Mouse (Mus musculus): ENCODE data around the gene Cxcr5. TPM values are rescaled to one million over a fixed set of nuclear protein-coding genes. Genes with fewer than 3 reads are reported as not detected.

Gene Cxcr5
- polyA plus RNA-seq, 1 experiment from 2014 or later, result 0.17 TPM

DNA sequence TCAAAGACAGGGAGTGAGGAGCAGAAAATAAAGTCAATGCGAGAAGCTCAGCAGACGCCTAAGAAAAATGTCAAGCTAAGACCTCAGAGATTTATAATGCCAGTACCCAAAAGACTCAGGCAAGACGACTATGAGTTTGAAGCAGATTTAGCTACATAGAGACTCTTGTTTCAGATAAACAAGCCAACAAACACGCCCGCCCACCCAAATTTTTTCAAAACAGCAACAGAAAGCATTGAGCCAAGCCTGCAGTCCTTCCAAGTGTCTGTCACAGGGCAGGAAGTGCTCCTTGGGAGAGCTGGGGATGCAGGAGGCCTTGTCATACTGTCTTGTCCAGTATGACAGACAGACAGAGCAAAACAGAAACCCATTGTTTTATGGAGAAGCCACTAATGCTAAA, 38.0 kb downstream of the Cxcr5 start:
- TF ChIP-seq CTCF (IDR thresholded peaks at IDR 0.05) (no peak), EP300 (IDR thresholded peaks at IDR 0.05) (no peak)
- 56% methylated on average over 5 of the region's 5 CpGs for WGBS
- Histone ChIP-seq H3K4me1 (ENCODE audit: insufficient read depth, low read depth, low read length) (no peaks in the 10 kb centered on the region), H3K9me3 (ENCODE audit: low read length) (no peaks in the 10 kb centered on the region), H3K27me3 (replicated peaks; ENCODE audit: insufficient read depth, low read length) (no peaks in the 10 kb centered on the region), H3K4me2 (replicated peaks; ENCODE audit: low read depth, low read length) (no peak overlapping the region), H3K9ac (replicated peaks; ENCODE audit: low read depth) (no peak overlapping the region), H3K4me3 (ENCODE audit: low read depth, low read length) (no peak overlapping the region), H3K36me3 (ENCODE audit: insufficient read depth, low read length) (no peaks in the 10 kb centered on the region), H3K27ac (ENCODE audit: low read length) (no peak overlapping the region)
- DNase-seq (ENCODE audit: low spot score) (no peak), ATAC-seq (no peak)

- Histone ChIP-seq H3K4me2 (replicated peaks; ENCODE audit: low read depth, low read length) (no peak overlapping the region), H3K4me3 (ENCODE audit: low read depth, low read length) (no peak overlapping the region), H3K36me3 (ENCODE audit: insufficient read depth, low read length) (no peaks in the 10 kb centered on the region), H3K4me1 (ENCODE audit: insufficient read depth, low read depth, low read length) (no peaks in the 10 kb centered on the region), H3K9me3 (ENCODE audit: low read length) (no peaks in the 10 kb centered on the region), H3K27ac (ENCODE audit: low read length) (no peak overlapping the region), H3K9ac (replicated peaks; ENCODE audit: low read depth) (no peak overlapping the region), H3K27me3 (replicated peaks; ENCODE audit: insufficient read depth, low read length) (no peaks in the 10 kb centered on the region)
- TF ChIP-seq EP300 (IDR thresholded peaks at IDR 0.05) (no peak), CTCF (IDR thresholded peaks at IDR 0.05) (no peak)
- ATAC-seq, result no peak
- 69% methylated on average over 10 of the region's 10 CpGs for WGBS
- no peak for DNase-seq (ENCODE audit: low spot score)
These were observed 39.8 kb downstream of the Cxcr5 start for GRCm38 (mm10) chr9:44521927-44522326.

- 41% methylated on average over 7 of the region's 7 CpGs for WGBS
- Histone ChIP-seq H3K27ac (ENCODE audit: low read length) (no peak overlapping the region), H3K4me1 (ENCODE audit: insufficient read depth, low read depth, low read length) (no peaks in the 10 kb centered on the region), H3K27me3 (replicated peaks; ENCODE audit: insufficient read depth, low read length) (no peaks in the 10 kb centered on the region), H3K4me2 (replicated peaks; ENCODE audit: low read depth, low read length) (no peak overlapping the region), H3K4me3 (ENCODE audit: low read depth, low read length) (no peak overlapping the region), H3K9me3 (ENCODE audit: low read length) (no peaks in the 10 kb centered on the region), H3K36me3 (ENCODE audit: insufficient read depth, low read length) (no peaks in the 10 kb centered on the region), H3K9ac (replicated peaks; ENCODE audit: low read depth) (no peak overlapping the region)
- TF ChIP-seq EP300 (IDR thresholded peaks at IDR 0.05) (no peak), CTCF (IDR thresholded peaks at IDR 0.05) (no peak)
- DNase-seq (ENCODE audit: low spot score) (peak; percentile 70), ATAC-seq (peak; percentile 25)
These were observed 43.6 kb downstream of the Cxcr5 start for GRCm38 (mm10) chr9:44518068-44518467.

DNA sequence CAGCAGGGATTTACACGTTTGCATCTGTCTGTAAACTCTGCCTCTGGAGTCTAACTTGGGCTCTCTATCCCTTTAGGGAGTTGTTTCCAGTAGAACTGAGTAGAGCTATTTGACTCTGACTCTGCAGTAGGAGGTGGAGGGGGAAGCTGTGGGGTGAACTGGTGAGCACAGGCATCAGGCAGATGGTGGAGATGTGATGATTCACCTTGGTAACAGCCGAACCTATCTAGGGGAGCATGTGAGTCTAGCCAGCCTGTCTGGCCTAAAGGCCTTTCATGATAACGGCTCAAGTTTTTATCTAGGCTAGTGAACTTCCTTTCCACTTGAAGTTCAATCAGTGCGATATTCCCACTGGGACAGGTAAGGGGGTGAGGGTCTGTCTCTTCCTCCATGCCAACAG, 44.3 kb downstream of the Cxcr5 start:
- Histone ChIP-seq H3K27ac (ENCODE audit: low read length) (no peak overlapping the region), H3K9me3 (ENCODE audit: low read length) (no peaks in the 10 kb centered on the region), H3K9ac (replicated peaks; ENCODE audit: low read depth) (no peak overlapping the region), H3K36me3 (ENCODE audit: insufficient read depth, low read length) (no peaks in the 10 kb centered on the region), H3K4me1 (ENCODE audit: insufficient read depth, low read depth, low read length) (no peaks in the 10 kb centered on the region), H3K4me2 (replicated peaks; ENCODE audit: low read depth, low read length) (no peak overlapping the region), H3K4me3 (ENCODE audit: low read depth, low read length) (no peak overlapping the region), H3K27me3 (replicated peaks; ENCODE audit: insufficient read depth, low read length) (no peaks in the 10 kb centered on the region)
- no peak for DNase-seq (ENCODE audit: low spot score)
- ATAC-seq, result no peak
- WGBS, result 54% methylated on average over 4 of the region's 4 CpGs
- no peak for TF ChIP-seq CTCF (IDR thresholded peaks at IDR 0.05)
- TF ChIP-seq EP300 (IDR thresholded peaks at IDR 0.05), result no peak

GRCm38 (mm10) chr9:44515891-44516290, 45.8 kb downstream of the Cxcr5 start:
- Histone ChIP-seq H3K9me3 (ENCODE audit: low read length) (no peaks in the 10 kb centered on the region), H3K27ac (ENCODE audit: low read length) (no peak overlapping the region), H3K4me1 (ENCODE audit: insufficient read depth, low read depth, low read length) (peaks cover 6% of the 10 kb centered on the region; the same call in 1 of the 2 replicates), H3K9ac (replicated peaks; ENCODE audit: low read depth) (no peak overlapping the region), H3K27me3 (replicated peaks; ENCODE audit: insufficient read depth, low read length) (no peaks in the 10 kb centered on the region), H3K36me3 (ENCODE audit: insufficient read depth, low read length) (no peaks in the 10 kb centered on the region), H3K4me3 (ENCODE audit: low read depth, low read length) (no peak overlapping the region), H3K4me2 (replicated peaks; ENCODE audit: low read depth, low read length) (0 out of 2 replicates have a peak overlapping the region, but pooled peaks have one; percentile 17)
- ATAC-seq (no peak), DNase-seq (ENCODE audit: low spot score) (no peak)
- 86% methylated on average over 5 of the region's 5 CpGs for WGBS
- TF ChIP-seq EP300 (IDR thresholded peaks at IDR 0.05) (no peak), CTCF (IDR thresholded peaks at IDR 0.05) (no peak)

DNA sequence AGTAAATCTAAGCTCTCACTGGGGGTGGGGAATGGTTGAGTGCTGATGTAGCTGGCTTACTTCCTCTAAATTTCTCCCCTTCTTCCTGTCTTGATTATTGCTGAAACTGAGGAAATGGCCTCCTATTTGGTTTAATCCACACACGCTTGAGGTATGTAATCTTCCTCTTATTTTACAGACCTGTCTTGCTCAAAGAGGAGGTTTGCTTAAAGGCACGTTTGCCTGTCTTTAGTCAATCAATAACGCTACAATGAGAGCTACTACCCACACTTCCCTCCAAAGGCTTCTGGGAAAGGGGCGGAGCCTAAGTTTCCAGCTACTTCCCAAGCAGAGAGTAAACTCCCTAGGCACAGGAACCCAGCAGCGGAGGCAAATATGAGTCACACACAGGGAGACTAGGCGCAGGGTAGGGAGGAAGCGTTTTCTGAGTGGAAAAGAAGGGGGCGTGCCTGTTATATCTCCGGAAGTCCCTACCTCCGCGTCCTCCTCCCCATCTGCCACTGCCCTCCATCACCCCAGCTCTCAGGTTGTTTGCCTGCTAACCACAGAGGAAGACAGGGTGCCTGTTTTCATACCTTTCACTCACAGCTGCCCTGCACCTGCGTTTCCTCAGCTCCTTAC, 46.4 kb downstream of the Cxcr5 start:
- WGBS, result 22% methylated on average over 12 of the region's 12 CpGs
- TF ChIP-seq EP300 (IDR thresholded peaks at IDR 0.05) (no peak; the same call in 1 of the 2 replicates), CTCF (IDR thresholded peaks at IDR 0.05) (no peak)
- Histone ChIP-seq H3K27me3 (replicated peaks; ENCODE audit: insufficient read depth, low read length) (no peaks in the 10 kb centered on the region), H3K4me2 (replicated peaks; ENCODE audit: low read depth, low read length) (peak overlapping the region; percentile 17), H3K4me3 (ENCODE audit: low read depth, low read length) (no peak overlapping the region), H3K4me1 (ENCODE audit: insufficient read depth, low read depth, low read length) (peaks cover 13% of the 10 kb centered on the region; the same call in 1 of the 2 replicates), H3K9ac (replicated peaks; ENCODE audit: low read depth) (no peak overlapping the region), H3K36me3 (ENCODE audit: insufficient read depth, low read length) (no peaks in the 10 kb centered on the region), H3K27ac (ENCODE audit: low read length) (no peak overlapping the region; the same call in 1 of the 2 replicates), H3K9me3 (ENCODE audit: low read length) (no peaks in the 10 kb centered on the region)
- ATAC-seq, result peak; percentile 86
- DNase-seq (ENCODE audit: low spot score), result peak; percentile 93

Measured in lung, postnatal 0 days (tissue).